Mouse (Mus musculus): ENCODE results near the gene Drc3. TPM values are rescaled to one million over a fixed set of nuclear protein-coding genes. Genes with fewer than 3 reads are reported as not detected.
"Not testable (repeated sequence)": the region's sequence is repeated elsewhere in the genome, so short reads cannot be mapped to it uniquely, and the experiment has no call there.

Gene Drc3
- polyA plus RNA-seq, 1 experiment from 2014 or later: 11.2 TPM

DNA sequence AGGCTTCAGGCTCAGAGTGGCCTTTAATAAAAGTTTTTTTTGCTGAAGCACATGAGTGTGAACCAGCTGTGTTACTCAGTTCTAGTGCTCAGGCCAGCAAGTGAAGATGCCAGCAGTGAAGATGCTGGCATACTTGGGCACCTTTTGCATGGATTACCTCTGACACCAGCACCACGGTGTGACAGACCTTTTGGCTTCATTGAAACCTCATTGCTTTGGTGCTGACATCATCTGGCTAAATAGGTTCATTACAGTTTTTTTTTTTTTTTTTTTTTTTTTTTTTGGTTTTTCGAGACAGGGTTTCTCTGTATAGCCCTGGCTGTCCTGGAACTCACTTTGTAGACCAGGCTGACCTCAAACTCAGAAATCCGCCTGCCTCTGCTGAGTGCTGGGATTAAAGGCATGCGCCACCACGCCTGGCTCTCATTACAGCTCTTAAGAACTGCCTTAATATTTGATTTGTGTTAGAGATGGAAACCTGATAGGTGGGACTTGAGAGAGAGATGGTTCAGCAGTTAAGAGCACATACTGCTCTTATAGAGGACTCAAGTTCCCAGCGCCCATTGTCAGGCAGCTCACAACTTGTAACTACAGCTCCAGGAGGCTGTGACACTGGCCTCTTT is 69.0 kb downstream of the Drc3 start:
- no peak for ATAC-seq (ENCODE audit: low read depth)
- Histone ChIP-seq H3K27ac (ENCODE audit: low read length) (no peak overlapping the region), H3K27me3 (ENCODE audit: control insufficient read depth, insufficient read depth, low read depth, low read length) (no peaks in the 10 kb centered on the region), H3K4me3 (ENCODE audit: low read length) (no peak overlapping the region), H3K4me2 (ENCODE audit: low read depth, low read length) (no peak overlapping the region), H3K36me3 (ENCODE audit: control insufficient read depth, insufficient read depth, low read length) (no peaks in the 10 kb centered on the region), H3K9me3 (ENCODE audit: control insufficient read depth, low read length) (no peaks in the 10 kb centered on the region), H3K9ac (ENCODE audit: low read length) (no peak overlapping the region), H3K4me1 (replicated peaks; ENCODE audit: control insufficient read depth, insufficient read depth, low read length) (peaks cover 10% of the 10 kb centered on the region)
- 62% methylated on average over 5 of the region's 6 CpGs for WGBS

DNA sequence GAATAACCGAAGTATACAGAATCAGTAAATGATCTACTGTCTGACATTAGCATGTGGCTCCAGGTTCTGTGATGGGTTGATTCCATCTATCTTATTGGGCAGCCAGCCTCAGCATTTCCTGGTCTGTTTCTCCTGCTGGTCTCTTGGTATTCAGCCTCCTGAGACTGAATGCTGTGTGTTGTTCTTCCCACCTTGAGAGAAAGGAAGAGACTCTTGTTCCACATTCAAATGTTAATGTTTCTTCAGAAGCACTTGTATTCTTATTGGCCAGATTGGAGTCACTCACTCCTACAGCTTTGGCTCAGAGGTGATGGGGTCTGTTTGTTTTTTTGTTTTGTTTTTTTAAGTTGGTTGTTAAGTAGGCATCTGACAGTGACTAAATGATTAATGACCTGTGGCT is 69.9 kb downstream of the Drc3 start:
- ATAC-seq (ENCODE audit: low read depth): no peak
- H3K36me3 ChIP-seq (ENCODE audit: control insufficient read depth, insufficient read depth, low read length): peaks cover 6% of the 10 kb centered on the region
- H3K9ac ChIP-seq (ENCODE audit: low read length): no peak overlapping the region
- no peaks in the 10 kb centered on the region for H3K9me3 ChIP-seq (ENCODE audit: control insufficient read depth, low read length)
- H3K4me2 ChIP-seq (ENCODE audit: low read depth, low read length): no peak overlapping the region
- no peaks in the 10 kb centered on the region for H3K27me3 ChIP-seq (ENCODE audit: control insufficient read depth, insufficient read depth, low read depth, low read length)
- no peak overlapping the region for H3K27ac ChIP-seq (ENCODE audit: low read length)
- H3K4me1 ChIP-seq (replicated peaks; ENCODE audit: control insufficient read depth, insufficient read depth, low read length): peaks cover 10% of the 10 kb centered on the region
- WGBS: 64% methylated on average over 1 of the region's 1 CpGs
- no peak overlapping the region for H3K4me3 ChIP-seq (ENCODE audit: low read length)

DNA sequence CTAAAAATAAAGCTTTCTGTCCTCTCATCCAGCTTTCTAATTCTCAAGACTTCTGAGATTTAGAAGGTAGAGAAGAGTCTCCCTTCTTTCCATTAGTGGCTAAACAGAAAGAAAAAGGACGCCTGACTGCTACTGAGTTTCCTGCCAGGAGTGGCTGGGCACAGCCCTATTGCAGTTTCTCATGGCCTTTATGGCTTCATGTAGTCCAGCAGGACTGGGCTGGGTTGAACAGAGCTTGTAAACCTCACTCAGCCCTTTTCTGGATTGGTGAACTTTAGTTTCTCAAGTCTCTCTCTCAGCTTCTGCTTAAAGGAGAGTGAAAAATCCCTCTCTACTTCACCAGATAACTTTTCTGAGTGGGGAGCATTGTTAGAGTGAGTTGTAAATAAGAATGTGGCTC is 73.3 kb downstream of the Drc3 start:
- WGBS: 65% methylated on average over 1 of the region's 1 CpGs
- Histone ChIP-seq H3K9me3 (ENCODE audit: control insufficient read depth, low read length) (no peaks in the 10 kb centered on the region), H3K27ac (ENCODE audit: low read length) (no peak overlapping the region), H3K4me1 (replicated peaks; ENCODE audit: control insufficient read depth, insufficient read depth, low read length) (no peaks in the 10 kb centered on the region), H3K4me2 (ENCODE audit: low read depth, low read length) (no peak overlapping the region), H3K4me3 (ENCODE audit: low read length) (no peak overlapping the region), H3K36me3 (ENCODE audit: control insufficient read depth, insufficient read depth, low read length) (peaks cover 9% of the 10 kb centered on the region), H3K27me3 (ENCODE audit: control insufficient read depth, insufficient read depth, low read depth, low read length) (no peaks in the 10 kb centered on the region), H3K9ac (ENCODE audit: low read length) (no peak overlapping the region)
- no peak for ATAC-seq (ENCODE audit: low read depth)

DNA sequence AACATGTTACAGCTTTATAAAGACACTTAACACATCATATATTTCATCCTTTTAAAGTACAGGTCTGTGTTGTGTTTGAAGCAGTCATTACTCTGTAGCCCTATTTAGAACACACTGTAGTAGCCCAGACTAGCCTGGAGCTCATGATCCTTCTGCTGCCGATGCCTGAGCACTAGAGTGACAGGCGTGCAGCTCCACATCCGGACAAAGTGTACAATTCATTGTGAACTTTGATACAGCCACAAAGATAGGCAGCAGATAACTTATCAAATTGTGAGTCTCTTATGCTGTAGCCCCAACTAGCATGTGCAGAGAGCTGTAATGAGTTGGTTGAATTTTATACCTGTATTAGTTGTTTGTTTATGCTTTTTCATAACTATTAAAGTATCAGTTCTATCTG is 74.5 kb downstream of the Drc3 start:
- WGBS: 95% methylated on average over 3 of the region's 3 CpGs
- Histone ChIP-seq H3K4me1 (replicated peaks; ENCODE audit: control insufficient read depth, insufficient read depth, low read length) (no peaks in the 10 kb centered on the region), H3K36me3 (ENCODE audit: control insufficient read depth, insufficient read depth, low read length) (peaks cover 10% of the 10 kb centered on the region), H3K4me2 (ENCODE audit: low read depth, low read length) (no peak overlapping the region), H3K27me3 (ENCODE audit: control insufficient read depth, insufficient read depth, low read depth, low read length) (no peaks in the 10 kb centered on the region), H3K9ac (ENCODE audit: low read length) (no peak overlapping the region), H3K27ac (ENCODE audit: low read length) (no peak overlapping the region), H3K4me3 (ENCODE audit: low read length) (no peak overlapping the region), H3K9me3 (ENCODE audit: control insufficient read depth, low read length) (no peaks in the 10 kb centered on the region)
- ATAC-seq (ENCODE audit: low read depth): no peak

DNA sequence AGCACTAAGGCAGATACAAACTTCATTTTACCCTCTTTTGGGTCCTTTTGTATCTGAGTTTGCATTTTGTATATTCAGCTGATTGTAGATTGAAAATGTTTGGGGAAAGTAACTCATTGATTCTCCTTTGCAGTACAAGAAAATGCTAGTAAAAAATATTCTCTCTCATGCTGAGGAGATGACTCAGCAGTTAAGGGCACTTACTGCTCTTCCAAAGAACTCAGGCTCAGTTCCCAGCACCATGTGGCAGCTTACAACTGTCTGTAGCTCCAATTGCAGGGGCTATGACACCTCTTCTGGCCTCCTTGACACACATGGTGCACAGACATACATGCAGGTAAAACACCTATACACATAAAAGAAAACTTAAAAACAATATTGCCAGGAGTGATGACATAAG is 80.4 kb downstream of the Drc3 start:
- Histone ChIP-seq H3K4me2 (ENCODE audit: low read depth, low read length) (no peak overlapping the region), H3K27ac (ENCODE audit: low read length) (no peak overlapping the region), H3K36me3 (ENCODE audit: control insufficient read depth, insufficient read depth, low read length) (peaks cover 17% of the 10 kb centered on the region), H3K27me3 (ENCODE audit: control insufficient read depth, insufficient read depth, low read depth, low read length) (no peaks in the 10 kb centered on the region), H3K4me3 (ENCODE audit: low read length) (no peak overlapping the region), H3K9me3 (ENCODE audit: control insufficient read depth, low read length) (no peaks in the 10 kb centered on the region), H3K4me1 (replicated peaks; ENCODE audit: control insufficient read depth, insufficient read depth, low read length) (no peaks in the 10 kb centered on the region), H3K9ac (ENCODE audit: low read length) (no peak overlapping the region)
- no peak for ATAC-seq (ENCODE audit: low read depth)

DNA sequence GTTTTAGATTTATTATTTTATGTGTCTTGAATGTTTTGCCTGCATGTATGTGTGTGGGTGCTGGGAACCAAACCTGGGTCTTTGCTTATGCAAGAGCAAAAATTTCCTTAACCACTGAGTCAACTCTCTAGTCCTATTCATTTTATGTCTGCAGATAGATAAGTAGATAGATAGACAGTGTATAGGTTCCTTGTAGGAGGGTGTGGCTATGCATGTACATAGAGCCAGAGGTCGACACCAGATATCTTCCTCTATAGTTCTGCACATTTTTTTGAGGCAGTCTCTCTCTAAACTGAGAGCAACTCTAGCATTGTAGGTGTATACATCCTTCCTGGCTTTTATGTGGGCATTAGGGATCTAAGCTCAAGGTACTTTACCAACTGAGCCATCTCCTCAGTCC is 82.0 kb downstream of the Drc3 start:
- peaks cover 15% of the 10 kb centered on the region for H3K36me3 ChIP-seq (ENCODE audit: control insufficient read depth, insufficient read depth, low read length)
- no peaks in the 10 kb centered on the region for H3K27me3 ChIP-seq (ENCODE audit: control insufficient read depth, insufficient read depth, low read depth, low read length)
- H3K9ac ChIP-seq (ENCODE audit: low read length): no peak overlapping the region
- no peak overlapping the region for H3K4me2 ChIP-seq (ENCODE audit: low read depth, low read length)
- H3K4me3 ChIP-seq (ENCODE audit: low read length): no peak overlapping the region
- WGBS: 94% methylated on average over 1 of the region's 1 CpGs
- no peaks in the 10 kb centered on the region for H3K4me1 ChIP-seq (replicated peaks; ENCODE audit: control insufficient read depth, insufficient read depth, low read length)
- no peak for ATAC-seq (ENCODE audit: low read depth)
- no peaks in the 10 kb centered on the region for H3K9me3 ChIP-seq (ENCODE audit: control insufficient read depth, low read length)
- H3K27ac ChIP-seq (ENCODE audit: low read length): no peak overlapping the region

DNA sequence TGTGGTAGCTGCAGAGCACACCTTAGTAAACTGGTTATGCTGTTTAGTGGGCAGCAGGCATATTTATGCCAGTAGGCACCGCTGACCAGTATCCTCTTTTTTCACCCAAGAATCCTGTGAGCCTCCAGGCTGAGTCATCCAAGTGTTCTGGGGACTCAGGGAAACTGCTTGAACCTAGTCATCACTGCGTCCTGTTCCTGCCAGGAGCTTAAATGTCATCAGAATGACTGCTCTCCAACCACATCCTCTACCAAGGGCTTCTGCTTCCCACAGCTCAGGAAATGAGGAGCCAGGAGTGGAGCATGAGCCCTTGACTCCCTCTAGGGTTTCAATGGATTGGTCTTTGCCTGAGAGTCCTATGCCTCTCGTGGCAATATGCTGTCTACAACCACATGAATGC is 83.5 kb downstream of the Drc3 start:
- no peak overlapping the region for H3K9ac ChIP-seq (ENCODE audit: low read length)
- WGBS: 84% methylated on average over 3 of the region's 3 CpGs
- no peaks in the 10 kb centered on the region for H3K4me1 ChIP-seq (replicated peaks; ENCODE audit: control insufficient read depth, insufficient read depth, low read length)
- no peaks in the 10 kb centered on the region for H3K27me3 ChIP-seq (ENCODE audit: control insufficient read depth, insufficient read depth, low read depth, low read length)
- H3K9me3 ChIP-seq (ENCODE audit: control insufficient read depth, low read length): no peaks in the 10 kb centered on the region
- peaks cover 18% of the 10 kb centered on the region for H3K36me3 ChIP-seq (ENCODE audit: control insufficient read depth, insufficient read depth, low read length)
- ATAC-seq (ENCODE audit: low read depth): no peak
- H3K27ac ChIP-seq (ENCODE audit: low read length): no peak overlapping the region
- no peak overlapping the region for H3K4me2 ChIP-seq (ENCODE audit: low read depth, low read length)
- H3K4me3 ChIP-seq (ENCODE audit: low read length): no peak overlapping the region

DNA sequence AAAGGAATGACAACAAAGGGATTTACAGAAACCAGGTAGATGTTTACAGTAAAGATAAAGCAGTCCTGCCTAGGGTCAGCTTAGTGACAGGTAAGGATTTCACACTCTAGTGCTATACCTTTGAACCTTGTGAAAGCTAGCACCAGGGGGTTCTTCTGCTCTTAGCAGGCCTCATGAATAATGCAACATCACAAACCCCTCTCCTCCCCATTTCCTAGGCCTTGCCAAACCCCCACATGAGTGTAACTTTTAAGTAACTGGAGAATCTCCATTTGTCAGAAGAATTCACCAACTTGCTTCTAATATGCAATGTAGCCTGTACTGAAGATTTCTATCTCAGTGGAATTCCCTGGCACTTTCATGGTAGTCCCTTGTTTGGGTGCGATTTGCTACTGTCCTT is 86.5 kb downstream of the Drc3 start:
- H3K27me3 ChIP-seq (ENCODE audit: control insufficient read depth, insufficient read depth, low read depth, low read length); H3K4me2 ChIP-seq (ENCODE audit: low read depth, low read length); H3K9ac ChIP-seq (ENCODE audit: low read length); H3K4me3 ChIP-seq (ENCODE audit: low read length); H3K27ac ChIP-seq (ENCODE audit: low read length); ATAC-seq (ENCODE audit: low read depth); H3K9me3 ChIP-seq (ENCODE audit: control insufficient read depth, low read length); H3K4me1 ChIP-seq (replicated peaks; ENCODE audit: control insufficient read depth, insufficient read depth, low read length): not testable (repeated sequence)
- H3K36me3 ChIP-seq (ENCODE audit: control insufficient read depth, insufficient read depth, low read length): peaks cover 23% of the 10 kb centered on the region
- 21% methylated on average over 1 of the region's 1 CpGs for WGBS

DNA sequence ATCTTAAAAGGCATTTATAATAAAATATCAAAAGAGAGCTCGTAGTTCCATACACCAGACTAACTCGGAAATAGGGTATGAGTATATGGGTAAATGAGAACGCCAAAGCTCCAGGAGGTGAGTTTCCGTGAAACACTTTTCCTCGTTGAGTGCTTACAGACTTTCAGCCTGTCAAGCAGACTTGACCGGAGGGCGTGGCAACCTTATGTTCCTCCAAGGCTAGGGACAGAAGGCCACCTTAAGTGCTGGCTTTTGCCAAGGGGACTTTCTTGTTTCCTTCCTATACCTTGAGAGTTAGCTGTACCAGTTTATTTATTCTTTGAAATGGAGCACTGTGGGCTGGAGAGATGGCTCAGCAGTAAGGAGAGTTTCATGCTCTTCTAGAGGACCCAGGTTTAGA is 87.0 kb downstream of the Drc3 start:
- H3K9me3 ChIP-seq (ENCODE audit: control insufficient read depth, low read length): no peaks in the 10 kb centered on the region
- H3K27me3 ChIP-seq (ENCODE audit: control insufficient read depth, insufficient read depth, low read depth, low read length): no peaks in the 10 kb centered on the region
- no peak overlapping the region for H3K4me2 ChIP-seq (ENCODE audit: low read depth, low read length)
- H3K4me3 ChIP-seq (ENCODE audit: low read length): no peak overlapping the region
- H3K4me1 ChIP-seq (replicated peaks; ENCODE audit: control insufficient read depth, insufficient read depth, low read length): no peaks in the 10 kb centered on the region
- no peak overlapping the region for H3K9ac ChIP-seq (ENCODE audit: low read length)
- no peak for ATAC-seq (ENCODE audit: low read depth)
- 35% methylated on average over 7 of the region's 7 CpGs for WGBS
- peaks cover 23% of the 10 kb centered on the region for H3K36me3 ChIP-seq (ENCODE audit: control insufficient read depth, insufficient read depth, low read length)
- no peak overlapping the region for H3K27ac ChIP-seq (ENCODE audit: low read length)

DNA sequence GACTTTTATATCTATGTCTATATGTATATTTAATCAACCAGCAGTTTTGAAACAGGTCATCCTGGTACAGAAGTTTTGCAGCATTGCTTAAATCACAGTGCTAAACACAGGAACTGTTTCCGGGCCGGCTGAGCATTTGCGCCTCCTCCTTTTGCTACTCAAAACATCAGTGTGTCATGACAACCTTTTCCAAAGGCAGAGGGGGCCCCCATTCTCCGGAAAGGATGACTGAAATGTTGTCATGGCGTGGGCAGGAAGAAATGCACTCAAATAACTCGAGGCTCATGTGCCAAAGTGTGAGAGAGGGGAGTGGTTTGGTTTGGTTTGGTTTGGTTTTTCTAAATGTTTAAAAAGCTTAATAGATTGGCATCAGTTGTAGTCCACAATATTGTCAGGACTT is 89.8 kb downstream of the Drc3 start:
- H3K36me3 ChIP-seq (ENCODE audit: control insufficient read depth, insufficient read depth, low read length): peaks cover 13% of the 10 kb centered on the region
- WGBS: 83% methylated on average over 6 of the region's 6 CpGs

More for the DNA sequence above, 89.8 kb downstream of the Drc3 start:
- ATAC-seq (ENCODE audit: low read depth): no peak
- H3K9me3 ChIP-seq (ENCODE audit: control insufficient read depth, low read length): no peaks in the 10 kb centered on the region
- no peak overlapping the region for H3K27ac ChIP-seq (ENCODE audit: low read length)
- no peak overlapping the region for H3K4me2 ChIP-seq (ENCODE audit: low read depth, low read length)
- no peak overlapping the region for H3K9ac ChIP-seq (ENCODE audit: low read length)
- no peak overlapping the region for H3K4me3 ChIP-seq (ENCODE audit: low read length)
- H3K27me3 ChIP-seq (ENCODE audit: control insufficient read depth, insufficient read depth, low read depth, low read length): no peaks in the 10 kb centered on the region
- no peaks in the 10 kb centered on the region for H3K4me1 ChIP-seq (replicated peaks; ENCODE audit: control insufficient read depth, insufficient read depth, low read length)
